ENCODE assay signal across 8 mouse cellular contexts in the genomic region with DNA sequence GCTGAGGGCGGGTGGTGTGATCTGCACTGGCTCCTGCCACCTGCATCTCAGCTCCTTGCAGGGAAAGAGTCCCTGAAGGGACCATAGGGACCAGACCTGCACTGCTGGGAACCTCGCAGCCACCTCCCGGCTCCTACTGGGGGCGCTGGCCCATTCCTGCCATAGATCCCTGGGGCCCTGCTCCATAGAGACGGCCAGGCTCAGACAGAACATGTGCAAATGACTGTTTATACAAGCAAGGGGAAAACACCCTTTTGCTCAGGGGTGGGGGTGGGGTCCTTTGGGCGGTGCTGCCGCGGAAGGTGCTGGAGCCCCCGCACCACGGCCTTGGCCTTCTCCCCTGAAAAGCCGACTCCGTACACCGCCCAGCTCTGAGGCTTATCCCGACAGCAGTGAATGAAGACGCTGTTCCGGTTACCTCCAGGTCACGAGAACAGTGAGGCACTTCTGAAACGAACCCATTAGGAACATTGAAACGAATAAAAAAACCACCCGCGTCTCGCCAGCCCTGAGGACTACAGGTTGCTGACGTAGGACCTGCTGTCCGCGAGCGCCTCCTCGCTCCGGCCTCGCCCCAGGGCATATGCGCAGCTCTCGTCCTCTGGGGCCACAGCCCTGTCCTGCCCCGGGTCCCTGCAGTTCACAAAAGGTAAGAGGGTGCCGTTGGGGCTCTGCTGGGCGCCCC. TPM values are rescaled to one million over a fixed set of nuclear protein-coding genes. Genes with fewer than 3 reads are reported as not detected.
DNase-seq lines count a peak whose midpoint lies in the region; ATAC-seq and TF ChIP-seq lines count a peak whose summit lies in the region.

No protein-coding gene starts in this region.

- TF ChIP-seq EP300 in liver, postnatal 0 days (IDR thresholded peaks at IDR 0.05; ENCODE audit: low read depth): no peak

- H3K4me3 ChIP-seq in layer of hippocampus, adult 2 months: peak overlapping the region; percentile 12
- H3K4me3 ChIP-seq in embryonic facial prominence, embryonic 12.5 days: peak overlapping the region; percentile 35
- peak overlapping the region; percentile 46 for H3K4me3 ChIP-seq in intestine, postnatal 0 days (ENCODE audit: low read depth, low read length)
- peak overlapping the region; percentile 46 for H3K4me3 ChIP-seq in liver, postnatal 0 days (ENCODE audit: low read depth, low read length)
- H3K4me3 ChIP-seq in neural tube, embryonic 15.5 days (replicated peaks): peak overlapping the region; percentile 26

- no peaks in the 10 kb centered on the region for H3K9me3 ChIP-seq in embryonic facial prominence, embryonic 12.5 days
- H3K9me3 ChIP-seq in intestine, postnatal 0 days (ENCODE audit: control insufficient read depth): no peaks in the 10 kb centered on the region
- H3K9me3 ChIP-seq in liver, postnatal 0 days (ENCODE audit: low read length): no peaks in the 10 kb centered on the region
- H3K9me3 ChIP-seq in neural tube, embryonic 15.5 days (replicated peaks): no peaks in the 10 kb centered on the region

- no peak overlapping the region for H3K27ac ChIP-seq in layer of hippocampus, adult 2 months
- H3K27ac ChIP-seq in embryonic facial prominence, embryonic 12.5 days: no peak overlapping the region
- no peak overlapping the region for H3K27ac ChIP-seq in intestine, postnatal 0 days (ENCODE audit: low read depth, low read length)
- no peak overlapping the region for H3K27ac ChIP-seq in liver, postnatal 0 days (ENCODE audit: low read depth)
- H3K27ac ChIP-seq in neural tube, embryonic 15.5 days (replicated peaks): no peak overlapping the region

- peak overlapping the region; percentile 65 for H3K4me2 ChIP-seq in embryonic facial prominence, embryonic 12.5 days (replicated peaks)
- peak overlapping the region; percentile 88 for H3K4me2 ChIP-seq in intestine, postnatal 0 days (replicated peaks; ENCODE audit: low read depth)
- peak overlapping the region; percentile 76 for H3K4me2 ChIP-seq in liver, postnatal 0 days (ENCODE audit: low read depth, low read length)
- H3K4me2 ChIP-seq in neural tube, embryonic 15.5 days: peak overlapping the region; percentile 59

- peak; percentile 36; the same call in 1 of the 2 replicates for ATAC-seq in embryonic facial prominence, embryonic 12.5 days (ENCODE audit: insufficient number of reproducible peaks, insufficient read depth, low FRiP score, low TSS enrichment)
- ATAC-seq in intestine, postnatal 0 days: peak; percentile 72
- peak; percentile 68 for ATAC-seq in liver, postnatal 0 days
- peak; percentile 45 for ATAC-seq in neural tube, embryonic 15.5 days (ENCODE audit: low FRiP score)

- H3K27me3 ChIP-seq in embryonic facial prominence, embryonic 12.5 days: peaks cover 25% of the 10 kb centered on the region
- 0 out of 2 replicates have a peak, but pooled peaks cover 3% of the 10 kb centered on the region for H3K27me3 ChIP-seq in intestine, postnatal 0 days (replicated peaks; ENCODE audit: control insufficient read depth, insufficient read depth, low read length)
- peaks cover 31% of the 10 kb centered on the region for H3K27me3 ChIP-seq in liver, postnatal 0 days (ENCODE audit: insufficient read depth, low read length)
- peaks cover 11% of the 10 kb centered on the region for H3K27me3 ChIP-seq in neural tube, embryonic 15.5 days (replicated peaks)

- H3K9ac ChIP-seq in embryonic facial prominence, embryonic 12.5 days: no peak overlapping the region
- no peak overlapping the region for H3K9ac ChIP-seq in intestine, postnatal 0 days (ENCODE audit: low read depth, low read length)
- peak overlapping the region; percentile 35; the same call in 1 of the 2 replicates for H3K9ac ChIP-seq in liver, postnatal 0 days (replicated peaks)
- H3K9ac ChIP-seq in neural tube, embryonic 15.5 days (replicated peaks): no peak overlapping the region

- peaks cover 16% of the 10 kb centered on the region; the same call in 1 of the 2 replicates for H3K36me3 ChIP-seq in embryonic facial prominence, embryonic 12.5 days
- H3K36me3 ChIP-seq in intestine, postnatal 0 days (ENCODE audit: control insufficient read depth, insufficient read depth): no peaks in the 10 kb centered on the region
- H3K36me3 ChIP-seq in liver, postnatal 0 days (replicated peaks; ENCODE audit: insufficient read depth, low read length): no peaks in the 10 kb centered on the region
- peaks cover 41% of the 10 kb centered on the region for H3K36me3 ChIP-seq in neural tube, embryonic 15.5 days

- no peak for DNase-seq in layer of hippocampus, adult 2 months (ENCODE audit: low spot score in 2 of 2)
- no peak for DNase-seq in layer of hippocampus, postnatal 36 days
- peak; percentile 36 for DNase-seq in liver, postnatal 0 days
- no peak for DNase-seq in layer of hippocampus, adult 9-11 months
- no peak for DNase-seq in spleen, postnatal 14 days (ENCODE audit: low spot score in 2 of 2)

- no peak for TF ChIP-seq CTCF in layer of hippocampus, adult 2 months (conservative IDR thresholded peaks at IDR 0.05)
- TF ChIP-seq CTCF in intestine, postnatal 0 days (IDR thresholded peaks at IDR 0.05; ENCODE audit: low read depth): peak; percentile 53
- TF ChIP-seq CTCF in liver, postnatal 0 days (IDR thresholded peaks at IDR 0.05; ENCODE audit: low read depth): peak; percentile 31

- 2% methylated on average over 34 of the region's 34 CpGs for WGBS in embryonic facial prominence, embryonic 12.5 days
- WGBS in intestine, postnatal 0 days: 6% methylated on average over 34 of the region's 34 CpGs
- WGBS in liver, postnatal 0 days (ENCODE audit: insufficient replicate concordance): 2% methylated on average over 34 of the region's 34 CpGs
- WGBS in neural tube, embryonic 15.5 days: 6% methylated on average over 34 of the region's 34 CpGs

- peaks cover 9% of the 10 kb centered on the region for H3K4me1 ChIP-seq in embryonic facial prominence, embryonic 12.5 days
- H3K4me1 ChIP-seq in intestine, postnatal 0 days (replicated peaks; ENCODE audit: control insufficient read depth, insufficient read depth, low read length): no peaks in the 10 kb centered on the region
- peaks cover 8% of the 10 kb centered on the region; the same call in 1 of the 2 replicates for H3K4me1 ChIP-seq in liver, postnatal 0 days (ENCODE audit: insufficient read depth)
- peaks cover 14% of the 10 kb centered on the region for H3K4me1 ChIP-seq in neural tube, embryonic 15.5 days

RNA-seq across cellular contexts. Expression of gene Ankrd26, which starts 31.5 kb away (rescaled TPM):
- total RNA-seq in layer of hippocampus, adult 2 months (2021): 1 to 10 TPM; 8.2 to 9.5 TPM
- total RNA-seq in layer of hippocampus, postnatal 36 days (2021): 10 to 100 TPM in 1 of 2 experiments, 1 to 10 TPM in 1; 9.6 to 11.1 TPM
- 16.9 and 17.1 TPM in 2 replicates for polyA plus RNA-seq in embryonic facial prominence, embryonic 12.5 days (2016; fragmentation: Nextera tagmentation; extraction: Ambion mirVana)
- 2.7 and 4.1 TPM in 2 replicates for polyA plus RNA-seq in intestine, postnatal 0 days (2015; fragmentation: Nextera tagmentation; extraction: Ambion mirVana)
- polyA plus RNA-seq in liver, postnatal 0 days (2015; fragmentation: Nextera tagmentation; extraction: Ambion mirVana): 3.8 and 5.6 TPM in 2 replicates
- 15.6 and 19.4 TPM in 2 replicates for polyA plus RNA-seq in neural tube, embryonic 15.5 days (2015; fragmentation: Nextera tagmentation; extraction: Ambion mirVana)
